8 mouse cellular contexts compared by ENCODE assay signal in genomic region chrX:37110193-37110880, GRCm38 (mm10). TPM values are rescaled to one million over a fixed set of nuclear protein-coding genes. Genes with fewer than 3 reads are reported as not detected.
DNase-seq lines count a peak whose midpoint lies in the region; ATAC-seq lines count a peak whose summit lies in the region.

Gene Upf3b, minus strand, starts transcription at chrX:37110322.

- H3K27ac ChIP-seq in hindbrain, embryonic 15.5 days (replicated peaks), result peak within 1 kb of the TSS; percentile 85

- peak within 1 kb of the TSS; percentile 58 for H3K4me2 ChIP-seq in hindbrain, embryonic 15.5 days

- no peaks in the 10 kb centered on the region for H3K9me3 ChIP-seq in hindbrain, embryonic 15.5 days

- no peaks in the 10 kb centered on the region for H3K27me3 ChIP-seq in hindbrain, embryonic 15.5 days

- H3K36me3 ChIP-seq in hindbrain, embryonic 15.5 days, result 0 out of 2 replicates have a peak, but pooled peaks cover 3% of the 10 kb centered on the region

- H3K4me3 ChIP-seq in hindbrain, embryonic 15.5 days, result peak within 1 kb of the TSS; percentile 52

- WGBS in hindbrain, embryonic 15.5 days, result 18% methylated on average over 30 of the region's 30 CpGs

- peak; percentile 98 for ATAC-seq in hindbrain, embryonic 15.5 days (ENCODE audit: low FRiP score, low read depth)

- H3K4me1 ChIP-seq in hindbrain, embryonic 15.5 days (replicated peaks), result no peaks in the 10 kb centered on the region

- DNase-seq in T-cell, adult 2 months (ENCODE audit: low spot score), result peak; percentile 95
- DNase-seq in cerebellum, postnatal 36 days, result peak; percentile 84 to 90
- peak; percentile 81 to 92 for DNase-seq in frontal cortex, postnatal 36 days (ENCODE audit: low spot score in 2 of 2)
- peak; percentile 90 for DNase-seq in left cerebral cortex, adult 11 months (ENCODE audit: low spot score)
- peak; percentile 93 to 96 for DNase-seq in lung, postnatal 4 days
- peak; percentile 87 for DNase-seq in retina, postnatal 7 days (ENCODE audit: low read depth, low spot score)
- peak; percentile 52 for DNase-seq in urinary bladder, adult 2 months (ENCODE audit: low spot score)

- peak within 1 kb of the TSS; percentile 49 for H3K9ac ChIP-seq in hindbrain, embryonic 15.5 days

RNA-seq across cellular contexts. Expression of gene Upf3b, which starts in this region (rescaled TPM):
- 27.2 and 29.7 TPM in 2 replicates for polyA plus RNA-seq in hindbrain, embryonic 15.5 days (2015; fragmentation: Nextera tagmentation; extraction: Ambion mirVana)
- polyA plus RNA-seq in urinary bladder, adult 2 months (2012; rRNA removed), result 30.7 and 32.1 TPM in 2 replicates

Comparison
In these comparisons a context has a peak if more than half of its experiments do, and no peak if none do; other contexts are left out.
1. Peak in every context shown above with its lines: DNase-seq, ATAC-seq, H3K4me3 ChIP-seq and H3K27ac ChIP-seq.